8 mouse cellular contexts compared by ENCODE assay signal in the genomic region with DNA sequence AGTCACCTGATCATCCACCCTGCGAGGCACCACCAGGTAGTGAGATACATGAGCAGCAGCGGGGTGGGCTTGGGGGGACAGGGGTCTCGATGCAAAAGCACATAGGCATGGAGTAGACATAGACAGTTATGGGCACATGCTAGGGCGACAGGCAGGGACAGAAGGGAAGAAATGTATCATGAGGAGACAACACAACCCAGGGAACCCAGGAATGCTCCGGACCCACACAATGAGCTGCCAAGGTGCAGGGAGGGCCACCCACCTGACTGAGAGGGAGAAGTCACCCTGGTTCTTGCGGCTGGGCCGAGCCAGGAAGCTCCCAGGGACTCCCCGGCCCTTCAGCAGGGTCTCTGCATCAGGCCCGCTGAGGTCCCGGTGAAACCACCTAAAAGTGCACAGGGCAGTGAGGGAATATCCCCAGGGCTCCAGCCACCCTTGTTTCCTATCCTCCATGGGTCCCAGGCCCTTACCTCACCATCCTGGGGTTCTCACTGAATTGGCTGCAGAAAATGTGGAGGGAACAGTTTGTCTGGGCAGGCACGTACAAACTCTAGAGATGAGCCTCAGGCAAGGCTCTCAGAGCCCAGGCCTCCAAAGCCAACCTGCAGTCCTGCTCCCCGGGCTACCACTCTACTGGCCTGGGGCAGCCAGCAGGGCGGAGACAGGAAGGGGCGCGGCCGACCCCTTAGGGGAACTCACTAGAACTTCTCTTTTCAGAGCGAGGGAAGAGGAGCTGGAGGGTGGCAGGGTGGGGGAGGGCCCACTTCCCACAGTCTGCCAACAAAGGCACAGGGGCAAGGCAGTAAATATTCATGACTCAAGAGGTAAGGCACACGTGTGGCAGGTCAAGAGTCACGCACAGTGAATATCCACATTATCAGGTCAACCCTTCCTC. TPM values are rescaled to one million over a fixed set of nuclear protein-coding genes. Genes with fewer than 3 reads are reported as not detected.
DNase-seq lines count a peak whose midpoint lies in the region; ATAC-seq and TF ChIP-seq lines count a peak whose summit lies in the region.

No protein-coding gene starts in this region.

- ATAC-seq in megakaryocyte-erythroid progenitor cell, adult 5-6 weeks (replicated peaks; ENCODE audit: low FRiP score, low TSS enrichment, poor library complexity, severe bottlenecking): peak; percentile 83

- intact Hi-C loops in left cerebral cortex, postnatal 36 days (cut with DNase I): no loop called here

- no peaks in the 10 kb centered on the region for H3K9me3 ChIP-seq in limb, embryonic 10.5 days (replicated peaks)

- H3K27ac ChIP-seq in bone marrow, adult 2 months (ENCODE audit: control insufficient read depth, insufficient read depth, low read depth, low read length, poor library complexity): peak overlapping the region; percentile 92
- peak overlapping the region; percentile 78 for H3K27ac ChIP-seq in limb, embryonic 10.5 days

- 0 out of 2 replicates have a peak, but pooled peaks have one; percentile 3 for TF ChIP-seq CTCF in bone marrow, adult 2 months (IDR thresholded peaks at IDR 0.05; ENCODE audit: control insufficient read depth, insufficient read depth, low read length)

- peak; percentile 44 to 59 for DNase-seq in kidney, postnatal 4 days
- no peak for DNase-seq in kidney, postnatal 10 days
- no peak for DNase-seq in limb, embryonic 10.5 days (ENCODE audit: low spot score)
- DNase-seq in right cerebral cortex, postnatal 4 days: no peak
- DNase-seq in cerebellum, adult 9-11 months: no peak
- DNase-seq in left cerebral cortex, postnatal 36 days (ENCODE audit: low spot score in 2 of 2): no peak

- 1% methylated on average over 19 of the region's 19 CpGs for WGBS in bone marrow, adult 2 months
- WGBS in limb, embryonic 10.5 days: 51% methylated on average over 19 of the region's 19 CpGs

- peak overlapping the region; percentile 87 for H3K4me3 ChIP-seq in bone marrow, adult 2 months (replicated peaks; ENCODE audit: control insufficient read depth, low read depth, low read length)
- peak overlapping the region; percentile 28 for H3K4me3 ChIP-seq in limb, embryonic 10.5 days

- peak; percentile 98; the same call in 1 of the 2 replicates for TF ChIP-seq POLR2A in bone marrow, adult 2 months (IDR thresholded peaks at IDR 0.05; ENCODE audit: borderline replicate concordance, control insufficient read depth, low read depth, low read length)

- H3K27me3 ChIP-seq in limb, embryonic 10.5 days (ENCODE audit: low read depth, poor library complexity, severe bottlenecking): no peaks in the 10 kb centered on the region

- H3K36me3 ChIP-seq in limb, embryonic 10.5 days: no peaks in the 10 kb centered on the region

- peaks cover 10% of the 10 kb centered on the region for H3K4me1 ChIP-seq in bone marrow, adult 2 months (ENCODE audit: control insufficient read depth, insufficient read depth, low read length)
- H3K4me1 ChIP-seq in limb, embryonic 10.5 days: peaks cover 14% of the 10 kb centered on the region

RNA-seq across cellular contexts. Expression of a gene that starts 5.8 kb away (rescaled TPM):
- 239 and 439 TPM in 2 replicates for polyA plus RNA-seq in bone marrow, adult 2 months (2011; ENCODE audit: insufficient read depth, insufficient read length, low replicate concordance, missing spikeins)
- polyA plus RNA-seq in limb, embryonic 10.5 days (2016; fragmentation: Nextera tagmentation; extraction: Ambion mirVana): 6.2 and 7.6 TPM in 2 replicates
- total RNA-seq in megakaryocyte-erythroid progenitor cell, adult 5-6 weeks (2014; fragmentation: Nextera tagmentation): 65.4 and 76.0 TPM in 2 replicates
- 189 and 237 TPM in 2 replicates for total RNA-seq in megakaryocyte-erythroid progenitor cell, adult 5-6 weeks (2017)
- total RNA-seq in left cerebral cortex, postnatal 36 days (2021): 1 to 10 TPM; 3.7 to 6.6 TPM

RNA-seq across cellular contexts. Expression of a gene that starts 8.5 kb away (rescaled TPM):
- 138 and 208 TPM in 2 replicates for polyA plus RNA-seq in bone marrow, adult 2 months (2011; ENCODE audit: insufficient read depth, insufficient read length, low replicate concordance, missing spikeins)
- 384 and 460 TPM in 2 replicates for polyA plus RNA-seq in limb, embryonic 10.5 days (2016; fragmentation: Nextera tagmentation; extraction: Ambion mirVana)
- 110 and 141 TPM in 2 replicates for total RNA-seq in megakaryocyte-erythroid progenitor cell, adult 5-6 weeks (2014; fragmentation: Nextera tagmentation)
- total RNA-seq in megakaryocyte-erythroid progenitor cell, adult 5-6 weeks (2017): 66.5 and 83.5 TPM in 2 replicates
- 100 to 1,000 TPM; 285 to 313 TPM for total RNA-seq in left cerebral cortex, postnatal 36 days (2021)

RNA-seq across cellular contexts. Expression of a gene that starts 20.6 kb away (rescaled TPM):
- 143 and 213 TPM in 2 replicates for polyA plus RNA-seq in bone marrow, adult 2 months (2011; ENCODE audit: insufficient read depth, insufficient read length, low replicate concordance, missing spikeins)
- 501 and 622 TPM in 2 replicates for polyA plus RNA-seq in limb, embryonic 10.5 days (2016; fragmentation: Nextera tagmentation; extraction: Ambion mirVana)
- total RNA-seq in megakaryocyte-erythroid progenitor cell, adult 5-6 weeks (2014; fragmentation: Nextera tagmentation): 467 and 537 TPM in 2 replicates
- 474 and 558 TPM in 2 replicates for total RNA-seq in megakaryocyte-erythroid progenitor cell, adult 5-6 weeks (2017)
- 100 to 1,000 TPM; 113 to 127 TPM for total RNA-seq in left cerebral cortex, postnatal 36 days (2021)

RNA-seq across cellular contexts. Expression of a gene that starts 20.7 kb away (rescaled TPM):
- polyA plus RNA-seq in bone marrow, adult 2 months (2011; ENCODE audit: insufficient read depth, insufficient read length, low replicate concordance, missing spikeins): 101 and 149 TPM in 2 replicates
- polyA plus RNA-seq in limb, embryonic 10.5 days (2016; fragmentation: Nextera tagmentation; extraction: Ambion mirVana): 254 and 298 TPM in 2 replicates
- total RNA-seq in megakaryocyte-erythroid progenitor cell, adult 5-6 weeks (2014; fragmentation: Nextera tagmentation): 242 and 387 TPM in 2 replicates
- total RNA-seq in megakaryocyte-erythroid progenitor cell, adult 5-6 weeks (2017): 375 and 422 TPM in 2 replicates
- 10 to 100 TPM; 41.8 to 45.9 TPM for total RNA-seq in left cerebral cortex, postnatal 36 days (2021)

RNA-seq across cellular contexts. Expression of a gene that starts 23.1 kb away (rescaled TPM):
- polyA plus RNA-seq in bone marrow, adult 2 months (2011; ENCODE audit: insufficient read depth, insufficient read length, low replicate concordance, missing spikeins): not detected in 2 replicates
- polyA plus RNA-seq in limb, embryonic 10.5 days (2016; fragmentation: Nextera tagmentation; extraction: Ambion mirVana): not detected in 2 replicates
- not detected in 2 replicates for total RNA-seq in megakaryocyte-erythroid progenitor cell, adult 5-6 weeks (2014; fragmentation: Nextera tagmentation)
- total RNA-seq in megakaryocyte-erythroid progenitor cell, adult 5-6 weeks (2017): not detected in 2 replicates
- not detected for total RNA-seq in left cerebral cortex, postnatal 36 days (2021)

Comparison
In these comparisons a context has a peak if more than half of its experiments do, and no peak if none do; other contexts are left out.
1. DNase-seq: peak in kidney, postnatal 4 days (2 of 2); none in kidney, postnatal 10 days (single experiment), limb, embryonic 10.5 days (single experiment), right cerebral cortex, postnatal 4 days (single experiment), cerebellum, adult 9-11 months (single experiment) and left cerebral cortex, postnatal 36 days (0 of 2).
2. RNA of a gene that starts 5.8 kb away (total RNA-seq): 65.4 to 237 TPM in megakaryocyte-erythroid progenitor cell, adult 5-6 weeks; 3.7 to 6.6 TPM in left cerebral cortex, postnatal 36 days; every median in the first group is over 4 times any median in the second.